Mouse (Mus musculus): ENCODE measurements around the gene Shld1.
A peak's percentile ranks its signal among the peaks of the same experiment; 100 is the strongest.

The Shld1 gene

DNA sequence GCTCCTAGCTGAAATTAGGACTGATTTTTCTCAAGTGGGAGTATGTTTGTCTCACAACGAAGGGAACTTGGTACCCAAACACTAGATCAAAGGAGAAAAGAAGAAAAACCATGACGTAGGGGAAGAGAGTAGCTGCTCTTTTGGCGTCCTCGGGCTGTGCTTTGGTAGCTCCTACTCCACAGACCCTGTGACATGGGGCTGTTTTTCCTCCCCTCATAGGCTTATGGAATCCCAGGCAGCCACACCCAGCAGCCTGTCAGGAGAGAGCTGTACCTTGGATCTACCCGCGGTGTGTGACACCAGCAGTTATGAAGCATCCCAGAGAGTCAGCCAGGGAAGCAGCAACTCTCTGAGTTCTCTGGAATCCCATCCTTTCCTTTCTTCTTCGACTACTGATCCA is 5.0 kb downstream of the Shld1 start:
- DNase-seq (ENCODE audit: low spot score in 2 of 2) = no peak

DNA sequence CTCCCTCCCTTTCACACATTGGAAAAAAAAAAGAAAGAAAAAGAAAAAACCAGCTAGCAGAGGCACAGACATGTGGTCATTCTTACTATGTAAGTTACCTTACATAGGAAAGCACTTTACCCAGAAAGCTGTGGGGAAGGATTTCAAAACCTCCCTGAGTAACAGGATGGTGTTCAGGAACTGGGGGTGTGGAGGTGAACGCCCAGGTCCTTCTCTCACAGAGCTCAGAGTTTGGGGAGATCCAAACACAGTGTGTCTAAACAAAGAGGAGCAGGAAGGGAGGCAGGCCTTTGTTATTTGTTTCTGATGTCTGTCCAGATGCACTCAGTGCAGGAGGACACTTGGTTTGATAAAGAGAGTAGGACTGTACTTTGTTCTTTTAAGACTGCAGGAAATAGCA is 5.6 kb downstream of the Shld1 start:
- DNase-seq (ENCODE audit: low spot score in 2 of 2) = no peak

- no peak for DNase-seq (ENCODE audit: low spot score in 2 of 2)
Measured at GRCm38 (mm10) chr2:132693980-132694379, 7.2 kb downstream of the Shld1 start.

DNA sequence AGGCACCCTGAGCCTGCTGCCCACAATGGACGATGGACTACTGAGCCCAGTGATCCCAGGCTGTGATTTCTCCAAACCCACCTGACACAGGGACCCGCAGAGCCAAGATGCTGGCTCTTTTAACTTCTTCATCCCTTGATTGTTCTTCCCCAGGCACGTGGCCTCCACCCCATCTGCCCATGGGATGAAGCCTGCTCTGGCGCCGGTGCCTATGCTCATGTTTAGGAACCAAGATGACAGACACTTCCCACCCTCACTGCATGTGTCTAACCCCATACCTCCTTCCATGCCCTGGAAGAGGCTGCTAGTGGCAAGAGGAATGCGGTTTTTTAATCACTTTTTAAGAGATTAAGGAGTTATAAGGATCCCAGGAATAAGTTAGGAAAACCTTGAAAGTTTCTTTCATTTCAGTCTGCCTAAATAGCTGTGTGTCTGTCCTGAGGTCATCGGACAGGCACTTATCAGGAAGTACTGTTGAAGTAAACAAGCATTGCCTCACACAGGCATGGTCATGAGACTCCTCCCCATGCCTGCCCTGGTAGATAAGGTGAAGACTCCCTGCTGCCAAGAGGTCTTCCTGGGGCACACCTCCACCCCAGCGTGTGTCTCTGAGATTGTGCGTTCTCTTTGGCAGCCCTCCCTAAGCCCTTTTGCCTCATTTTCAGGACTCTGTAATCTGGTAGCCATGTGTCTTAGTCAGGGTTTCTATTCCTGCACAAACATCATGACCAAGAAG is 8.8 kb downstream of the Shld1 start:
- DNase-seq (ENCODE audit: low spot score in 2 of 2) = no peak

DNA sequence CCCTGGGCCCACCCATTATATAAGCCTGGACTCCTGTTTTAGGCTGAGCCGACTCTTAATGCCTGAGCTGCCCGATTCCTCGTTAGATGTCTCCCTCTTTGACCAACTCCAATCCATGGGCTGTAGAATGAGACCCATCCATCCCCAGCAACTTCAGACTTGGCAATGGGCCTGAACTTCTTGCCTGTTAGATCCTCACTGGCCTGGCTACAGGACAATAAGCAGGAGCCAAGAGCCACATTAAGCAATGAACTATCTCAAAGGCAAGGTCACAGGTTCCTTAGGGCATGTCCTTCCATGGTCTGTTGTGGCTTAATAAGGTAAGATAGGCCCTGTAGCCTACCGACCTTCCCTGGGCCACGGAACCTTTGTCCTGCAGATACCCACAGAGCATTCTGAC is 9.8 kb downstream of the Shld1 start:
- DNase-seq (ENCODE audit: low spot score in 2 of 2) = no peak

- DNase-seq (ENCODE audit: low spot score in 2 of 2) = no peak
Measured at GRCm38 (mm10) chr2:132697256-132697655, 10.5 kb downstream of the Shld1 start.

DNA sequence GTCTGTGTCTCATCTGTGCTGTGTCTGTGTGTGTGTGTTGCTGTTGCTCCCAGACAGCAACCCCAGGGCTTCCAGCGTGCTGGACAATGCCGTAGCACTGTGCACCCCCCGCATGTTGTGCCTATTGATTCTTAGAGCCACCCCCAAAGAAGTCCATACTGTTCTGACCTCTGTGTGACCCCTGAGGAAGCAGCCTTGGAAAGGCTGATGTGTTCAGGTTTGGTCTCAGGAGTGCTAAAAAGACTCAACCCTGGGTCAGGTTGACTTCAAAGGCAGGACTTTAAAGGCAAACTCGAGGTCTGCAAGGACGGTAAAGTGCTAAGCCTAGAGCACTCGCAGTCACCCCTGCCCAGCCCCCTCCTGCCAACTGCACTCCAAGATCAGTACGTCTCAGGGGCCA is 11.0 kb downstream of the Shld1 start:
- no peak for DNase-seq (ENCODE audit: low spot score in 2 of 2)

- DNase-seq (ENCODE audit: low spot score in 2 of 2) = no peak
Measured at GRCm38 (mm10) chr2:132698420-132698819, 11.7 kb downstream of the Shld1 start.

GRCm38 (mm10) chr2:132700921-132701320 is 14.2 kb downstream of the Shld1 start:
- DNase-seq (ENCODE audit: low spot score in 2 of 2) = no peak

- DNase-seq (ENCODE audit: low spot score in 2 of 2) = peak in 1 of 2 experiments; percentile 52
Measured at GRCm38 (mm10) chr2:132701451-132701886, 14.7 kb downstream of the Shld1 start.

DNA sequence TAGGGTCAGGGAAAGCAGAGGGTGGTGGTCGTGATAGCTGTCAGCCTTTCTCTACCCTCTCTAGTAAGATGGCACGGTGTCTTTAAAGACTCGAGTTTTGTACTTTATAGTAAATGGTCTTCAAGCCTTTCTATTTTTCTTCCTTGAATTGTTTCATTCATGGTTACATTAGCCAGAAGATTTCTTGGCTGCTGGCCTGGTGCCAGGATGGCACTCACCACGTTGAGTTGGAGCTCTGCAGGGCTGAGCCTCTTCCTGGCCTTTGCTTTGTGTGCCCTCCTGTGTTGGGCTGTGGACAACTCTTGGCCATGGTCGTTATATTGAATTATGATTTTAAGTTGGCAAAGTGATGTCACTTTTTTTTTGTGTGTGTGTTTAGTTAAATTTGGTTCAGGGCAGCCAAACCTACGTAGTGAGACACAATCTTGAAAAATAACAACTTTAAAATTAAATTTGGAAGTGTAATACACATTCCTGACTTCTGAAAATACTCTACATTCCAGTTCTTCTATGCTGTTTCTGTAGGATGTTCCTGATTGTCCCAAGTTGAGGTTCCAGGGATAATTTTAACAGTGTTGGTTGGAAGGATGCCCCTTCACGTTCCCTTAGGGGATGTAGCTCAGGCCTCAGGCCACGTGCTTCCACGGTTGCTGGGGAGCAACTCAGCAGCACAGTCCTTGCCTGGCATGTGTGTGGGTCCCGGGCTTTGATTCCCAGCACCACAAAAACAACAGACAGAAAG is 18.7 kb downstream of the Shld1 start:
- DNase-seq (ENCODE audit: low spot score in 2 of 2) = no peak

- DNase-seq (ENCODE audit: low spot score in 2 of 2) = no peak
Measured at GRCm38 (mm10) chr2:132706309-132706708, 19.6 kb downstream of the Shld1 start.

GRCm38 (mm10) chr2:132710488-132710887 is 23.8 kb downstream of the Shld1 start:
- no peak for DNase-seq (ENCODE audit: low spot score in 2 of 2)

- DNase-seq (ENCODE audit: low spot score in 2 of 2) = no peak
Measured at GRCm38 (mm10) chr2:132712061-132712460, 25.3 kb downstream of the Shld1 start.

DNA sequence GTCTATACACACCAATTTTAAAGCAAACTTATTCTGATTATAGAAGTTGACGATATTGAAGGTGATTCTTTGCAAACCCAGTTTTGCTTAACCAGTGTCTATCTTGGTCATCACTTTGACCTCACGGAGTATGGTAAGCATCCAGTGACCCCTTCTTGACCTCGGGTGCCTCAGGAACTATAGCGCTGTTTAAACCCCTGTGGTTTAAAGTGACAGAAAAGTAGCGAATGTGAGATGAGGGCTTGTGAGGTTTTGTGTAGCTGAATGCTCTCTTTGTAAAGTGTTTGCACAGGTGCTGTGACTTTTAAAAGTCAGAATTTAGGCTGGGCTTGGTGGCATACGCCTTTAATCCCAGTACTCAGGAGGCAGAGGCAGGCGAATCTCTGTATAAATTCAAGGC is 27.8 kb downstream of the Shld1 start:
- no peak for DNase-seq (ENCODE audit: low spot score in 2 of 2)

DNA sequence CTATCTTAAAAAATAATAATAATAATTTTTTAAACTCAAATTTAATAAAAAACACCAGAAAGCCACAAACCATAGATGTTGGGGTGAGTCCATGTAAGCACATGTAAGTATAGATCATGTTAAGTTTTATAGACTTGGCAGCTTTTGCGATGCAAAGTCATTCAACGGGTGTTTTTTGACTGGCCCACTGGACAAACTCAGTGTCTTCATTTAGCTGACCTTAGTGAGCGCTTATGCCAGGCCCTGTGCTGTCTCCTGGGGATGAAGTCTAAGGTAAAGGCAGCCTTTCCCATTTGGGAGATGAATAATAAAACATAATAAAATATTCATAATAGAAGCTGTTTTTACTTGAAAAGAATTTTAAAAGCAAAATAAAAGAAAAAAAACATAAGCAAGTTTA is 28.2 kb downstream of the Shld1 start:
- no peak for DNase-seq (ENCODE audit: low spot score in 2 of 2)

DNA sequence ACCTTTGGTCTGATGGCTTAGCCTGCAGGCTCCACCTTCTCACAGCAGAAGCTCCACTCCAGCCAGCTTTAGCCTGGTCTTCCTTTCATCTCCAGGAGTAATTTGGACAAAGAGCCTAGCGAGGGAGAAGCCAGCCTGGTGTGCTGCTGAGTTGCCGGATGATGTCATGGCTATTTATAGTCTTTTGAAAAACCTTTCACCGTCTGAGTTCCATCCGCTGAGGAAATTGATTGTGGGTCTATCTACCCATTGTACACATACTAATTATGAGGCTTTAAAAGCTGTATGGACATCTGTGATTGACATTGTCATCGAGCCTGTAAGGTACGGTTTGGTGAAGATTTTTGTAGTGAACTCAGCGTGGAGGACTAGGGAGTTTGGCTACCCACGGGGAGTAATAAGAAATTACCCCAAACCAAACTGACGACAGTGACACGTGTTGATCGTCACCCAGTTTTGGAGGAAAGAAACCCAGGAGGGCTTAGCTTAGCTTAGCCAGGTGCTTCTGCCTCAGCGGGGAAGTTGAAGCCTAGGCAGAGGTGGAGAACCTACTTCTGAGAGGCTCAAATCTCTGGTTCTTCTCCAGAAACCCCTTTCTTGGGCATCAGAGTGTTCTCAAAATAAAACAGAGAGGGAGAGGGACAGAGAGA is 28.8 kb downstream of the Shld1 start:
- DNase-seq (ENCODE audit: low spot score in 2 of 2) = no peak

GRCm38 (mm10) chr2:132716154-132716553 is 29.4 kb downstream of the Shld1 start:
- DNase-seq (ENCODE audit: low spot score in 2 of 2) = no peak

DNA sequence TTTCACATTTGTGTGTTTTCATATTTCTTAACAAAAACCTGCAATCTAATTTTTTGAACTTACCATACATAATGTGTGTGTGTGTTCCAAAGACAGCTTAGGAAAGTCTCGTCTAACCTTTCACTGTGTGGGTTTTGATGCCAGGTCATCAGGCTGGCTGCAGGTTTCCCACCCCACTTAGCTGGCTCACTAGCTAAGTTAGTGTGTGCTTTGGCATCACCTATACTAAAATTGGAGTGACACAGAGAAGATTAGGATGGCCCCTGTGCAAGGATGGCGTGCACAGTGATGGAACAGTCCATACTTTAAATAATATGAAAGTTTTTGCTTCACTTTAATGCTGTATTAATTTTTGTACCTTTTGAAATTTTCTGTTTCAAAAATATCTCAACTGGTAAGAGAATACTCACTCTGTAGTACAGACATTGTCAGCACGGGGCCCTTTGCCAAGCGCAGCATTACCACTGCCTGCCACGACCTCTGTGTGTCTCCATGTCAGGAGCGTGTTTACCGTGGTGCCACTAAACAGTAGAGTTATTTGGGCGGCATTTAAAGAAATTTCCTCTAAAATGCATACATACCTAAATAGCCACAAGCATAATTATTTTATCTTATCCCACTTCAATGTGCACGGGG is 30.3 kb downstream of the Shld1 start:
- DNase-seq (ENCODE audit: low spot score in 2 of 2) = no peak

DNA sequence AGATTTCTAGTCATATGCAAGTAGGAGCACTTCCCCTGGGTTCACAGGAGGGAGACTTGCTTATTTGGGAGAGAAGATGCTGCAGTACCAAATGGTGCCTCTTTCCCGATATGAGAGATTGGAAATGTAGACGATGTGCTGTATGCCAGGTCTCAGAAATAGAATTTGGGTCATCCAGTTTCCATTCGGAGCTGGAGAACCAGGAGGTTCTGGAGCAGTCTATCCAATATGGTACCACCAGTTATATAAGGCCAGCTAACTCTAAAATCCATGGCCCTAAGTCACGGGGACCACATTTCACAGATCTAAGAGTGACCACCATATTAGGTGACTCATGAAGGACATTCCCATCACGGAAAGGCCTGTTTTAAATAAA is 30.8 kb downstream of the Shld1 start:
- no peak for DNase-seq (ENCODE audit: low spot score in 2 of 2)

DNA sequence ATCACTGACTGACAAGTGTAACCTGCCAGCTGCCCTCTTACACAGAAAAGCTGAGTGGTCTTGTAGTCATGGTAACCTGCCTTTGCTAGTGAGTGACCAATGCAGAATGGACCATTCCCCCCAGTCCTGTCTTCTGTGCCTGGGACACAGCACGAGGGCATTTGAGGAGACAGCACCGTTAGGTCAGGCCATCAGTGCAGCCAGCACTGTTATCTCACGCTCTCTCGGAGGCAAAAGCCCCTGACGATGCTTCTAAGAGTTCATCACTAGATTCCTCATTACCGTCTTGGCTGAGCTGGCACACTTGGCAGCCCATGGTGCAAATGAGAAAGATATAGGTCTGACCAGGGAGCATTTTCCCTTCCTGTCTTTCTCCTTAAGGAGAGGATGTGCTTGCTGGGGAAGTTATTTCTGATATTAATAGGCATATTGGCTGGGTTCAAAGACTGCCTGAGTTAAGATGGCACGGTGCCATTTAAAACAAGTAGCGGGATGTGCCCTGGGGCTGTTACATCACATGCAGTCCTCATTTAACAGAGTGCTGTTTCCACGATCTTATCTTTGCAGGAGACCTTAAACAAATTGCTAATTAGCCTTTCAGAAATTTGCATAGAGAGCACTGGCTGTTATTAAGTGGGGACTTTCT is 34.3 kb downstream of the Shld1 start:
- DNase-seq (ENCODE audit: low spot score in 2 of 2) = no peak

DNA sequence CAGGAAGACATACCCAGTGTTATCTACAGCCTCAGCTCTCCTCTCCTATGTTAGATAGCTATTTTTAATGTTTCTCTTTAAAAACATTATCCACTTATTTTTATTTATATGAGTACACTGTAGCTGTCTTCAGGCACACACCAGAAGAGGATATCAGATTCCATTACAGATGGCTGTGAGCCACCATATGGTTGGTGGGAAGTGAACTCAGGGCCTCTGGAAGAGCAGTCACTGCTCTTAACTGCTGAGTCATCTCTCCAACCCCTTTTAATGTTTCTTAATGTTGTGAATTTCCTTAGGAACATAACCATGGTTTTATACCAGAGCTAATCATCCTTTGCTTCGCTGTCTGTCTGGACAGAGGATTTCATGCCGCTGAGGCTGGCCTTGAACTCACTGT is 35.1 kb downstream of the Shld1 start:
- DNase-seq (ENCODE audit: low spot score in 2 of 2) = no peak

Measured in right cerebral cortex, postnatal 36 days (tissue).